Comparison of ENCODE assay signal across 31 mouse cellular contexts in genomic region chr5:51928801-51929200, GRCm38 (mm10).
"Had no signal": no experiment of that assay in that cellular context is flagged by ENCODE, and none has a peak within 500 bp of the region (broad histone marks: within the 10 kb centered on the region; RNA-seq: fewer than 3 reads in every experiment).

No protein-coding gene starts in this region.

- H3K9ac ChIP-seq: limb, embryonic 12.5 days; limb, embryonic 13.5 days; limb, embryonic 15.5 days; liver, embryonic 12.5 days; liver, embryonic 13.5 days; liver, embryonic 14.5 days; liver, embryonic 15.5 days; liver, postnatal 0 days; lung, embryonic 14.5 days; lung, embryonic 15.5 days; midbrain, embryonic 12.5 days; midbrain, embryonic 13.5 days; midbrain, embryonic 15.5 days; neural tube, embryonic 12.5 days had no signal

- H3K4me2 ChIP-seq: limb, embryonic 12.5 days; limb, embryonic 13.5 days; limb, embryonic 15.5 days; liver, embryonic 11.5 days; liver, embryonic 12.5 days; liver, embryonic 13.5 days; liver, embryonic 15.5 days; lung, embryonic 14.5 days; lung, embryonic 15.5 days; midbrain, embryonic 12.5 days; midbrain, embryonic 13.5 days; midbrain, embryonic 15.5 days; neural tube, embryonic 12.5 days had no signal

- H3K36me3 ChIP-seq: limb, embryonic 10.5 days; limb, embryonic 12.5 days; limb, embryonic 13.5 days; limb, embryonic 15.5 days; liver, embryonic 12.5 days; liver, embryonic 13.5 days; liver, embryonic 15.5 days; lung, embryonic 15.5 days; midbrain, embryonic 10.5 days; midbrain, embryonic 12.5 days; midbrain, embryonic 13.5 days; midbrain, embryonic 15.5 days; neural tube, embryonic 12.5 days had no signal

- H3K27me3 ChIP-seq: limb, embryonic 12.5 days; limb, embryonic 13.5 days; limb, embryonic 15.5 days; liver, embryonic 12.5 days; liver, embryonic 13.5 days; liver, embryonic 15.5 days; lung, embryonic 15.5 days; megakaryocyte, embryonic 14.5 days; midbrain, embryonic 12.5 days; midbrain, embryonic 13.5 days; midbrain, embryonic 15.5 days; neural tube, embryonic 12.5 days had no signal

- DNase-seq: left cerebral cortex, postnatal 4 days; liver; liver, embryonic 13.5 days; liver, postnatal 0 days; lung, adult 18-20 months; lung, adult 2 months; lung, embryonic 14.5 days; lung, postnatal 10 days; lung, postnatal 14 days; lung, postnatal 36 days; lung, postnatal 4 days; midbrain, embryonic 14.5 days had no signal

- H3K27ac ChIP-seq: left cerebral cortex, adult 2 months; limb, embryonic 10.5 days; limb, embryonic 12.5 days; limb, embryonic 13.5 days; limb, embryonic 15.5 days; liver, embryonic 12.5 days; liver, embryonic 13.5 days; liver, embryonic 14.5 days; liver, embryonic 15.5 days; lung, embryonic 15.5 days; macrophage; midbrain, embryonic 10.5 days; midbrain, embryonic 12.5 days; midbrain, embryonic 13.5 days; midbrain, embryonic 15.5 days; neural tube, embryonic 12.5 days had no signal

- H3K9me3 ChIP-seq: limb, embryonic 10.5 days; limb, embryonic 12.5 days; limb, embryonic 13.5 days; limb, embryonic 15.5 days; liver, embryonic 12.5 days; liver, embryonic 13.5 days; liver, embryonic 15.5 days; lung, embryonic 15.5 days; midbrain, embryonic 10.5 days; midbrain, embryonic 12.5 days; midbrain, embryonic 13.5 days; midbrain, embryonic 15.5 days; neural tube, embryonic 12.5 days had no signal

- H3K4me3 ChIP-seq: left cerebral cortex, adult 2 months; limb, embryonic 10.5 days; limb, embryonic 12.5 days; limb, embryonic 13.5 days; limb, embryonic 15.5 days; liver, embryonic 12.5 days; liver, embryonic 13.5 days; liver, embryonic 15.5 days; lung, embryonic 15.5 days; megakaryocyte, embryonic 14.5 days; midbrain, embryonic 10.5 days; midbrain, embryonic 12.5 days; midbrain, embryonic 13.5 days; midbrain, embryonic 15.5 days; myocyte; neural tube, embryonic 12.5 days had no signal

- H3K4me1 ChIP-seq: limb, embryonic 10.5 days; limb, embryonic 12.5 days; limb, embryonic 13.5 days; limb, embryonic 15.5 days; liver, embryonic 12.5 days; liver, embryonic 13.5 days; liver, embryonic 15.5 days; lung, embryonic 15.5 days; megakaryocyte, embryonic 14.5 days; midbrain, embryonic 10.5 days; midbrain, embryonic 15.5 days; neural tube, embryonic 12.5 days had no signal

- ATAC-seq: liver, embryonic 12.5 days; liver, postnatal 0 days; lung, postnatal 0 days; midbrain, embryonic 13.5 days had no signal
